Mouse (Mus musculus): Measurements from ENCODE around the gene Utp6.

Utp6 gene

GRCm38 (mm10) chr11:79961346-79962124 is 655 bp downstream of the Utp6 start:
- DNase-seq, result no peak

GRCm38 (mm10) chr11:79947265-79947664 is 14.9 kb downstream of the Utp6 start:
- no peak for DNase-seq

- no peak for DNase-seq
These were observed 18.6 kb downstream of the Utp6 start for GRCm38 (mm10) chr11:79943601-79944000.

GRCm38 (mm10) chr11:79943136-79943535 is 19.1 kb downstream of the Utp6 start:
- DNase-seq, result no peak

GRCm38 (mm10) chr11:79935766-79936165 is 26.4 kb downstream of the Utp6 start:
- no peak for DNase-seq

- DNase-seq, result no peak
These were observed 39.4 kb downstream of the Utp6 start for GRCm38 (mm10) chr11:79922766-79923165.

GRCm38 (mm10) chr11:79922157-79922556 is 40.0 kb downstream of the Utp6 start:
- DNase-seq, result no peak

- no peak for DNase-seq
These were observed 41.6 kb downstream of the Utp6 start for GRCm38 (mm10) chr11:79920505-79921025.

- DNase-seq, result peak; percentile 83 to 89
These were observed 42.3 kb downstream of the Utp6 start for GRCm38 (mm10) chr11:79919685-79920504.

GRCm38 (mm10) chr11:79915696-79916349 is 46.4 kb downstream of the Utp6 start:
- no peak for DNase-seq

- peak; percentile 89 to 93 for DNase-seq
These were observed 53.3 kb downstream of the Utp6 start for GRCm38 (mm10) chr11:79908600-79909483.

- no peak for DNase-seq
These were observed 55.3 kb downstream of the Utp6 start for GRCm38 (mm10) chr11:79906920-79907319.

- no peak for DNase-seq
These were observed 59.2 kb downstream of the Utp6 start for GRCm38 (mm10) chr11:79902881-79903481.

GRCm38 (mm10) chr11:79901146-79901545 is 61.0 kb downstream of the Utp6 start:
- DNase-seq, result no peak

GRCm38 (mm10) chr11:79892259-79892658 is 69.9 kb downstream of the Utp6 start:
- DNase-seq, result no peak

- DNase-seq, result no peak
These were observed 71.4 kb downstream of the Utp6 start for GRCm38 (mm10) chr11:79890822-79891221.

GRCm38 (mm10) chr11:79886961-79887360 is 75.2 kb downstream of the Utp6 start:
- DNase-seq, result no peak

- DNase-seq, result no peak
These were observed 75.8 kb downstream of the Utp6 start for GRCm38 (mm10) chr11:79886395-79886794.

- no peak for DNase-seq
These were observed 76.3 kb downstream of the Utp6 start for GRCm38 (mm10) chr11:79885713-79886393.

- no peak for DNase-seq
These were observed 77.4 kb downstream of the Utp6 start for GRCm38 (mm10) chr11:79884784-79885183.
